Mouse (Mus musculus) neural tube, embryonic 13.5 days (tissue): ENCODE measurements around the gene Zbtb42. TPM values are rescaled to one million over a fixed set of nuclear protein-coding genes. Genes with fewer than 3 reads are reported as not detected.

Experiments
- ATAC-seq: fragments of 200-750 bp; cut with Nextera tagmentation; 2 replicates; pipeline ENCODE4 v1.8.0; 2017; ENCODE audit warnings: low read depth, mild to moderate bottlenecking, moderate TSS enrichment, moderate library complexity
- H3K27ac ChIP-seq: fragments of 300-500 bp; sonication (generic); replicated peaks from 2 replicates; pipeline ENCODE4 v1.5.1; 2015; ENCODE audit warnings: moderate library complexity, mild to moderate bottlenecking, inconsistent platforms
- H3K27me3 ChIP-seq: fragments of 300-500 bp; sonication (generic); 2 replicates; pipeline ENCODE4 v1.6.1; 2015; ENCODE audit warnings: mild to moderate bottlenecking, inconsistent platforms
- H3K36me3 ChIP-seq: fragments of 300-500 bp; sonication (generic); 2 replicates; pipeline ENCODE4 v1.6.1; 2015; ENCODE audit warnings: mild to moderate bottlenecking, inconsistent platforms
- H3K4me1 ChIP-seq: fragments of 300-500 bp; sonication (generic); replicated peaks from 2 replicates; pipeline ENCODE4 v1.6.1; 2015; ENCODE audit warnings: inconsistent platforms
- H3K4me2 ChIP-seq: fragments of 300-500 bp; sonication (generic); 2 replicates; pipeline ENCODE4 v1.6.1; 2015; ENCODE audit warnings: inconsistent platforms, mild to moderate bottlenecking, moderate library complexity
- H3K4me3 ChIP-seq: fragments of 300-500 bp; sonication (generic); 2 replicates; pipeline ENCODE4 v1.5.1; 2015; ENCODE audit warnings: mild to moderate bottlenecking, inconsistent platforms
- H3K9ac ChIP-seq: fragments of 300-500 bp; sonication (generic); 2 replicates; pipeline ENCODE4 v1.6.1; 2015; ENCODE audit warnings: moderate library complexity, mild to moderate bottlenecking, inconsistent platforms
- H3K9me3 ChIP-seq: fragments of 300-500 bp; sonication (generic); 2 replicates; pipeline ENCODE4 v1.6.1; 2016; ENCODE audit warnings: inconsistent platforms
- WGBS: fragments of 180-500 bp; shearing (Covaris S2); methylation state at CpG from one replicate; pipeline ENCODE4 v1.1.7; 2015; 5-methylcytosine and 5-hydroxymethylcytosine counted together
- polyA plus RNA-seq: library from polyadenylated mRNA; unstranded; fragments of >200 nt; fragmentation: Nextera tagmentation; extraction: Ambion mirVana; gene quantifications from 2 replicates; pipeline ENCODE4 v1.2.1, GENCODE M21; 2015

The Zbtb42 gene
- polyA plus RNA-seq, 1 experiment from 2014 or later, result 2.1 TPM

GRCm38 (mm10) chr12:112663716-112664115, 14.9 kb upstream of the Zbtb42 start:
- Histone ChIP-seq H3K4me3 (0 out of 2 replicates have a peak overlapping the region, but pooled peaks have one; percentile 8), H3K4me1 (peaks cover 99% of the 10 kb centered on the region), H3K9me3 (no peaks in the 10 kb centered on the region), H3K4me2 (peak overlapping the region; percentile 42), H3K36me3 (peaks cover 67% of the 10 kb centered on the region), H3K27ac (peak overlapping the region; percentile 96), H3K27me3 (no peaks in the 10 kb centered on the region), H3K9ac (peak overlapping the region; percentile 60)
- 40% methylated on average over 12 of the region's 12 CpGs for WGBS
- ATAC-seq, result peak; percentile 42

GRCm38 (mm10) chr12:112664124-112664523, 14.5 kb upstream of the Zbtb42 start:
- peaks cover 67% of the 10 kb centered on the region for H3K36me3 ChIP-seq

GRCm38 (mm10) chr12:112664656-112665055, 14.0 kb upstream of the Zbtb42 start:
- Histone ChIP-seq H3K9ac (peak overlapping the region; percentile 55), H3K27me3 (no peaks in the 10 kb centered on the region), H3K4me1 (peaks cover 100% of the 10 kb centered on the region), H3K4me3 (no peak overlapping the region), H3K36me3 (peaks cover 67% of the 10 kb centered on the region), H3K27ac (peak overlapping the region; percentile 96), H3K4me2 (peak overlapping the region; percentile 36), H3K9me3 (no peaks in the 10 kb centered on the region)
- WGBS, result 27% methylated on average over 5 of the region's 5 CpGs
- no peak for ATAC-seq

More at GRCm38 (mm10) chr12:112664124-112664523, 14.5 kb upstream of the Zbtb42 start:
- Histone ChIP-seq H3K4me1 (peaks cover 99% of the 10 kb centered on the region), H3K9ac (peak overlapping the region; percentile 60), H3K4me3 (0 out of 2 replicates have a peak overlapping the region, but pooled peaks have one; percentile 8), H3K4me2 (peak overlapping the region; percentile 42), H3K9me3 (no peaks in the 10 kb centered on the region), H3K27ac (peak overlapping the region; percentile 96), H3K27me3 (no peaks in the 10 kb centered on the region)
- WGBS, result 12% methylated on average over 2 of the region's 2 CpGs
- ATAC-seq, result peak; percentile 46

DNA sequence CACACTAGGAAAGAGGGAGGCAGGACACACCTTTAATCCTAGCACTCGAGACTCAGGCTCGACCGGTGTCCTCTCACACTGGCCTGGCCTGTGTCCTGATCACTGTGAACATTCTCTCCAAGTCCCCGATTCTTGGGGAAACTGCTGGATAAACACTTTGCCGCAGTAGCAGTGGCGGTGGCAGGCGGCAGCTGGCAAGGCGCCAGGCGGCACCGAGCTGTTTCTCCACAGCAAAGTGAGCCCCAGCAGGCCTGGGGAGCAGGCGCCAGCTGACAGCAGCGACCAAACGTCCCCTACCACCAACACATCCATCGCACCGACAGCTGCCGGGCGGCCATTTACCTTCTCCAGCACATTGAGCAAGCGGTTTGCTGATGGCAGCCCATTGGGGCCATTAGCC, 13.2 kb upstream of the Zbtb42 start:
- peak; percentile 9; the same call in 1 of the 2 replicates for ATAC-seq
- no peak overlapping the region for H3K4me3 ChIP-seq
- H3K4me2 ChIP-seq, result peak overlapping the region; percentile 36
- H3K36me3 ChIP-seq, result peaks cover 68% of the 10 kb centered on the region
- 23% methylated on average over 18 of the region's 18 CpGs for WGBS
- H3K4me1 ChIP-seq, result peaks cover 100% of the 10 kb centered on the region
- H3K27me3 ChIP-seq, result no peaks in the 10 kb centered on the region
- peak overlapping the region; percentile 96 for H3K27ac ChIP-seq
- H3K9ac ChIP-seq, result peak overlapping the region; percentile 55
- H3K9me3 ChIP-seq, result no peaks in the 10 kb centered on the region

DNA sequence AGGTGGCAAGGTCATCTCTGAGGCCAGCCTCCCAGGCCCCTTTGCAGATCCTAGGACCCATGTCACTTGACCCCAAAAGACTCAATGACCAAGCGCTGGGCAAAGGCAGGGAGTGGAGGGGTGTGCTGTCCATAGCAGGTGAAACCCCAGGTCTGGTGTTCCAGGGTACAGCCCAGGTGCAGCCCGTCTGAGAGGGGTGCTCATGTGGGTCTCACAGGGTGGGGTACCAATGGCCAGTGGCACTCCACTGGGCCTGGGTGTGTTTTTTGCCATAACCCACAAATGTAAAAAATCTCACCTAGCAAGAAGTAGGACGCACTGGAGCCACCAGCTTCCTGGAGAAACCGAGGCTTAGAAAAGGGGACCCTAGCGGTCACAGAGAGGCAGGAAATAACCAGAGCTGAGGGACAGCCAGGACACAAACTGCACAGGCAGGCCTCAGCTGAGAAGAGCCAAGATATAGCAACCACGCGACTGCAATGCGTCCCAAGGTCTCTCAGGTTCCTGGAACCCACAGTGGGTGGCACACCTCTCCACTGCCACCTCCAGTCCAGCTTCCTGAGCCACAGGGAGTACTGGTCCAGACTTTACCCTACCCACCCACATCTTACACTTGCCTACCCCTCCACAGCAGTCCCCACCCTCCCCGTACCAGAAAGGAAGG, 12.6 kb upstream of the Zbtb42 start:
- peaks cover 68% of the 10 kb centered on the region for H3K36me3 ChIP-seq

DNA sequence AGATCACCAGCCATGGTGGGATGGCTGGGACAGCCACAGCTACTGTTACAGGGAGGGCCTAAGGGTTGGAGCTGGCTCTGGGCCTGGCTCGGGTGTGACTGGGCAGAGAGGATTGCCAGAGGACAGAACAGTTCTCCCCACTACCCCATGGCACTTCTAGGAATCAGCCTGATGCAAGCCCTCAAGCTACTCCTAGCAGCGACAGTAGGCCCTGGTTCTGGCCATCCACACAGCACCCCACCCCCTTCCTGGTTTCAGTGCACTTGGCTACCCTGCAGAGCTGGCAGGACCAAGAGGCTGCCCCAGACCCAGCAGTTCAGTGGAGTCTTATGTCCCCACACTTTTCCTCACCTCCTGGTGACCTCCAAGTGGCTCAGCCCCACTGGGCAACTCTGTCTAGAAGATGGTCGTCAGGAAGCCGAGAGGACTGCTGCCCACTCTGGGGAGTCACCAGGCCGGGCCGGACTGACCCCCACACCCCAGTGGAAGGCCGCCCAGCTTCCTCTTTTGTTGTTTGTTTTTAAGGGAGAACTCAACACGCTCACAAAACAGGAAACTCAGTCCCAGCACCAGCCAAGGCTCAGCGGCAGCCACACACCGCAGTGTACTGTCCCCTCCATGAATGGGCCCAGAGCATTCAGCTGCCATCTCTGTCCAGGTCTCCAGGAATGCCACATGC, 10.9 kb upstream of the Zbtb42 start:
- H3K9ac ChIP-seq, result peak overlapping the region; percentile 52; the same call in 1 of the 2 replicates
- peaks cover 100% of the 10 kb centered on the region for H3K4me1 ChIP-seq
- peak overlapping the region; percentile 96 for H3K27ac ChIP-seq
- no peaks in the 10 kb centered on the region for H3K9me3 ChIP-seq
- ATAC-seq, result no peak
- H3K27me3 ChIP-seq, result no peaks in the 10 kb centered on the region
- H3K4me3 ChIP-seq, result no peak overlapping the region
- 0 out of 2 replicates have a peak overlapping the region, but pooled peaks have one; percentile 2 for H3K4me2 ChIP-seq
- 81% methylated on average over 10 of the region's 10 CpGs for WGBS
- H3K36me3 ChIP-seq, result peaks cover 58% of the 10 kb centered on the region

More for the DNA sequence above, 12.6 kb upstream of the Zbtb42 start:
- ATAC-seq, result no peak
- WGBS, result 82% methylated on average over 9 of the region's 9 CpGs
- no peaks in the 10 kb centered on the region for H3K9me3 ChIP-seq
- no peaks in the 10 kb centered on the region for H3K27me3 ChIP-seq
- H3K4me2 ChIP-seq, result peak overlapping the region; percentile 36
- H3K9ac ChIP-seq, result peak overlapping the region; percentile 52
- no peak overlapping the region for H3K4me3 ChIP-seq
- H3K4me1 ChIP-seq, result peaks cover 100% of the 10 kb centered on the region
- peak overlapping the region; percentile 96 for H3K27ac ChIP-seq

- H3K27me3 ChIP-seq, result no peaks in the 10 kb centered on the region
- peak overlapping the region; percentile 6; the same call in 1 of the 2 replicates for H3K4me3 ChIP-seq
- peak overlapping the region; percentile 97 for H3K4me2 ChIP-seq
- H3K9me3 ChIP-seq, result no peaks in the 10 kb centered on the region
- ATAC-seq, result no peak
- peaks cover 88% of the 10 kb centered on the region for H3K4me1 ChIP-seq
- WGBS, result 53% methylated on average over 9 of the region's 9 CpGs
- peak overlapping the region; percentile 100 for H3K9ac ChIP-seq
- H3K36me3 ChIP-seq, result peaks cover 47% of the 10 kb centered on the region
- H3K27ac ChIP-seq, result peak overlapping the region; percentile 33
Measured at GRCm38 (mm10) chr12:112670718-112671393, 7.8 kb upstream of the Zbtb42 start.

DNA sequence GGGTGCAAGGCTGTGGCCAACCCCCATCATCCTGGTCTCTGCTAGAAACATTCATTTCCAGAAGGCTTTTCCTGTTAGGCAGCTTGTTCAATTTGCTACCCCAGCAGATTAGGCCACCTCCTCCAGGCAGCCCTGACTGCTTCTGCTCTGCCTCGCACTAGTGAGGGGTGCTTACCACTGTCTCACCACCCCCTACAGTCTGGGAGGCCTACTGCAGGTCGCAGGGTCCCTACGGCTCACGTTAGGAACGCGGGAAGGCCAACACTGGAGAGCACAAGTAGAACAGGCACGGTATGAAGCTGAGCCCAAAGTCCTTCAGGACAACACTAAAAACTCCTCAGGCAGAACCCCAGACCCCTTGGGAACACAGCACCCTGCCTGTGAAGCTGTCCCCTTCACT, 6.7 kb upstream of the Zbtb42 start:
- H3K27me3 ChIP-seq, result no peaks in the 10 kb centered on the region
- H3K27ac ChIP-seq, result no peak overlapping the region
- peak overlapping the region; percentile 97 for H3K4me2 ChIP-seq
- no peak for ATAC-seq
- H3K4me1 ChIP-seq, result peaks cover 78% of the 10 kb centered on the region
- no peaks in the 10 kb centered on the region for H3K9me3 ChIP-seq
- H3K4me3 ChIP-seq, result peak overlapping the region; percentile 98
- peaks cover 47% of the 10 kb centered on the region for H3K36me3 ChIP-seq
- WGBS, result 85% methylated on average over 7 of the region's 7 CpGs
- H3K9ac ChIP-seq, result peak overlapping the region; percentile 100

GRCm38 (mm10) chr12:112672744-112673575, 5.7 kb upstream of the Zbtb42 start:
- H3K9me3 ChIP-seq, result no peaks in the 10 kb centered on the region
- peak overlapping the region; percentile 97 for H3K4me2 ChIP-seq
- H3K9ac ChIP-seq, result peak overlapping the region; percentile 100
- 5% methylated on average over 21 of the region's 21 CpGs for WGBS
- H3K27me3 ChIP-seq, result peaks cover 10% of the 10 kb centered on the region
- peak; percentile 26; the same call in 1 of the 2 replicates for ATAC-seq
- H3K4me3 ChIP-seq, result peak overlapping the region; percentile 98
- peaks cover 36% of the 10 kb centered on the region for H3K36me3 ChIP-seq
- peak overlapping the region; percentile 95 for H3K27ac ChIP-seq
- H3K4me1 ChIP-seq, result peaks cover 78% of the 10 kb centered on the region

GRCm38 (mm10) chr12:112673576-112674091, 5.0 kb upstream of the Zbtb42 start:
- Histone ChIP-seq H3K4me1 (peaks cover 78% of the 10 kb centered on the region), H3K9me3 (no peaks in the 10 kb centered on the region), H3K36me3 (peaks cover 29% of the 10 kb centered on the region), H3K27me3 (peaks cover 16% of the 10 kb centered on the region), H3K9ac (peak overlapping the region; percentile 100), H3K27ac (peak overlapping the region; percentile 95), H3K4me3 (peak overlapping the region; percentile 98), H3K4me2 (peak overlapping the region; percentile 97)
- peak; percentile 21; the same call in 1 of the 2 replicates for ATAC-seq
- 2% methylated on average over 43 of the region's 68 CpGs for WGBS
